Mouse (Mus musculus) testis, adult 2 months (tissue): ENCODE measurements around the gene Nav2.

Experiments used
- CTCF ChIP-seq: fragments of 200-500 bp; IDR thresholded peaks from 2 replicates; pipeline ENCODE4 v1.5.1; 2012; ENCODE audit warnings: low read depth, mild to moderate bottlenecking, inconsistent platforms, low read length, moderate library complexity; ENCODE audit not compliant: control insufficient read depth, insufficient read depth, insufficient replicate concordance
- POLR2A ChIP-seq: fragments of 200-500 bp; IDR thresholded peaks from 2 replicates; pipeline ENCODE4 v1.6.1; 2012; ENCODE audit warnings: low read depth, mild to moderate bottlenecking, inconsistent platforms, low read length, moderate library complexity; ENCODE audit not compliant: control insufficient read depth

DNA sequence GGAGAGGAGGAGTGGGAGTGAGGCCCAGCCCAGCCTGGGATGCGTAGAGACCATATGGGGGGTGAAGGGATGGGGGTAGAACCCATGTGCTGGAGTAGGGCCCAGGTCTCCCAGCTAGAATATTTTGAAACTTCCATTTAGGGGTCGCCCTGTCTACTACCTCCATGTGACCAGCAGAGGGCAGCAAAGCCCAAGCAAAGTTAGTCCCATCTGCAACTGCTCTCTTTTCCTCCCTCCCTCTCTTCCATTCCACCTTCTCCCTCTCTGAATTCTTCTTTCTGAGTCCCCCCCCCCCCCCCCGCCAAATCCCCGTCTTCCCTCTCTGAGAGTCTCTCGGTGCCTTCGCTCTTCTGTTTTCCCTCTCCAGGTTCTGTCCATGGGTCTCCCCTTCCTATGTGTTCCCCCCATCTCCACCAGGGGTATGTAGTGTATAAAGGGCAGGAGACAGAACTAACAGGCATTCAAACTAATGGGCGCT, 707.8 kb downstream of the Nav2 start:
- peak; percentile 76; the same call in 1 of the 2 replicates for TF ChIP-seq CTCF
- no peak for TF ChIP-seq POLR2A
